Comparison of ENCODE assay signal across 22 mouse cellular contexts in genomic region chr10:4230563-4231359, GRCm38 (mm10).
"Had no signal": no experiment of that assay in that cellular context is flagged by ENCODE, and none has a peak within 500 bp of the region (broad histone marks: within the 10 kb centered on the region; RNA-seq: fewer than 3 reads in every experiment).

No protein-coding gene starts in this region.

- DNase-seq: kidney, adult 9 months; kidney, postnatal 14 days; kidney, postnatal 4 days; left cerebral cortex, postnatal 4 days; liver, postnatal 0 days; lung, embryonic 14.5 days; retina, postnatal 1 day; right cerebral cortex, postnatal 25 days; spleen, adult 18-20 months; thymus, postnatal 25 days had no signal

- H3K36me3 ChIP-seq: limb, embryonic 12.5 days; limb, embryonic 15.5 days; midbrain, embryonic 10.5 days; midbrain, embryonic 13.5 days; neural tube, embryonic 13.5 days; stomach, embryonic 15.5 days had no signal

- H3K4me3 ChIP-seq: limb, embryonic 12.5 days; limb, embryonic 15.5 days; megakaryocyte, embryonic 14.5 days; midbrain, embryonic 10.5 days; midbrain, embryonic 13.5 days; myocyte; neural tube, embryonic 13.5 days; stomach, embryonic 15.5 days had no signal

- H3K9me3 ChIP-seq: limb, embryonic 12.5 days; limb, embryonic 15.5 days; megakaryocyte, embryonic 14.5 days; midbrain, embryonic 10.5 days; midbrain, embryonic 13.5 days; neural tube, embryonic 13.5 days; stomach, embryonic 15.5 days had no signal

- H3K4me1 ChIP-seq: limb, embryonic 12.5 days; limb, embryonic 15.5 days; megakaryocyte, embryonic 14.5 days had no signal

- H3K27ac ChIP-seq: limb, embryonic 12.5 days; limb, embryonic 15.5 days; liver, embryonic 14.5 days; midbrain, embryonic 10.5 days; midbrain, embryonic 13.5 days; neural tube, embryonic 13.5 days; stomach, embryonic 15.5 days had no signal

- H3K9ac ChIP-seq: limb, embryonic 12.5 days; limb, embryonic 15.5 days; liver, embryonic 14.5 days; liver, postnatal 0 days; lung, embryonic 14.5 days; midbrain, embryonic 13.5 days; neural tube, embryonic 13.5 days; stomach, embryonic 15.5 days had no signal

- H3K4me2 ChIP-seq: limb, embryonic 12.5 days; limb, embryonic 15.5 days; liver, embryonic 11.5 days; lung, embryonic 14.5 days; midbrain, embryonic 13.5 days; neural tube, embryonic 13.5 days; stomach, embryonic 15.5 days had no signal

- H3K27me3 ChIP-seq: limb, embryonic 12.5 days; limb, embryonic 15.5 days; midbrain, embryonic 13.5 days; neural tube, embryonic 13.5 days; stomach, embryonic 15.5 days had no signal

- ATAC-seq: liver, postnatal 0 days; lung, postnatal 0 days; midbrain, embryonic 13.5 days; midbrain, embryonic 16.5 days had no signal
